Mouse (Mus musculus) MEL (cell line): ENCODE measurements around the gene S100a16.

Experiments
- CTCF ChIP-seq, 3 experiments: IDR thresholded peaks in 2 of 3; conservative IDR thresholded peaks in 1 of 3; 2 replicates each; pipeline ENCODE4 v1.5.1; 2011 to 2012; ENCODE audit warnings: low read length in 3 of 3, low read depth in 2 of 3, mild to moderate bottlenecking in 2 of 3, improper control_type of control experiment in 1 of 3, inconsistent platforms in 1 of 3, mixed read lengths in 1 of 3, moderate library complexity in 1 of 3; ENCODE audit not compliant: control insufficient read depth in 1 of 3, insufficient read depth in 1 of 3, poor library complexity in 1 of 3, severe bottlenecking in 1 of 3
- MAFK ChIP-seq: IDR thresholded peaks from 2 replicates; pipeline ENCODE4 v1.6.1; 2011; ENCODE audit warnings: low read depth, mild to moderate bottlenecking, low read length, improper control_type of control experiment, borderline replicate concordance
- POLR2AphosphoS2 ChIP-seq: IDR thresholded peaks from 2 replicates; pipeline ENCODE4 v1.6.1; 2011; ENCODE audit warnings: low read length, improper control_type of control experiment
- USF1 ChIP-seq: IDR thresholded peaks from 2 replicates; pipeline ENCODE4 v1.6.1; 2014; ENCODE audit warnings: low read depth, mild to moderate bottlenecking, inconsistent platforms, low read length, improper control_type of control experiment, moderate library complexity
- USF2 ChIP-seq, 2 experiments: IDR thresholded peaks; 2 replicates each; pipeline ENCODE4 v1.6.1; 2011 to 2012; ENCODE audit warnings: improper control_type of control experiment in 2 of 2, low read length in 2 of 2, borderline replicate concordance in 1 of 2, inconsistent platforms in 1 of 2, low read depth in 1 of 2, mild to moderate bottlenecking in 1 of 2; ENCODE audit not compliant: insufficient read depth in 1 of 2

DNA sequence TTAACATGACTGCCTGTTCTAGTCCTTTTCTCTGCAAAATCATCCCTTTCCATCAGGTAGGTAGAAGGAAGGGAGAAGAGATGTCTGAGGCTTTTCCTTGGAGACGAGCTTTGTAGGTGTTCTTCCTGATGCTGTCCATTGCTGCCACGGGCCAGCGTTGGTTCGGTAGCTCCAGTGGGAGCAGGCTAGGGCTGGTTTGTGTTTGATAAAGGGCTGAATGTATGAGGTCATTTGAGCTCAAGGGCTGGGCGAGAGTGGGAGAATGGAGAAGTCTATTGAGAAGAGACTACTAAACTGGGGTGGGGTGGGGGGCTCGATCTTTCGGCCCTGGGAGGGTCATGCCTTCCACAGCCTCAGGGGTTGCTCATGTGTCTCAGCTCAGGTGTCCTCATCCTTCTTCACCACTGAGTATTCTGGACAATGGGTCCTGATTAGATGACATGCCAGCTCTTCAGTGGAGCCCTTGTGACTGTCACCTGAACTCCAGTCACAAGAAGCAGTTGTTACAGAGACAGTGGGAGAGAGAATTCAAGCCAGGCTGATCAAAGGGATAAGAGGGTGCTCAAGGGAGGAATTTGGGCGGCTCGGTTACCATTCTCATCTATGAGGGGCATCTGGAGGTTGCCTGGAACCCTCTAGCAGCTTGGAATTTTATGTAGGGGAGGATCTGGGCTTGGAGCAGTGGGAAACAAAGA lies 24.0 kb upstream of the S100a16 start:
- TF ChIP-seq USF1 (no peak), CTCF (IDR thresholded peaks at IDR 0.05 in 2 of 3, conservative IDR thresholded peaks at IDR 0.05 in 1 of 3; ENCODE audit: control insufficient read depth in 1 of 3, insufficient read depth in 1 of 3, low read depth in 2 of 3, low read length in 3 of 3, poor library complexity in 1 of 3, severe bottlenecking in 1 of 3) (no peak), POLR2AphosphoS2 (no peak), MAFK (no peak), USF2 (IDR thresholded peaks at IDR 0.05; ENCODE audit: borderline replicate concordance in 1 of 2, insufficient read depth in 1 of 2, low read depth in 1 of 2, low read length in 2 of 2) (no peak)
